Mouse (Mus musculus) stomach, postnatal 0 days (tissue): ENCODE measurements around the gene Ccn2.

ENCODE experiments used
- CTCF ChIP-seq: IDR thresholded peaks from 2 replicates; pipeline ENCODE4 v1.5.1; 2016; ENCODE audit warnings: antibody characterized with exemption, low read depth, mild to moderate bottlenecking, moderate library complexity
- EP300 ChIP-seq: optimal IDR thresholded peaks from 2 replicates; pipeline ENCODE3; 2016; ENCODE audit warnings: antibody characterized with exemption

- TF ChIP-seq CTCF: no peak
- TF ChIP-seq EP300: no peak
Measured at GRCm38 (mm10) chr10:24629086-24629720, 34.0 kb downstream of the Ccn2 start.
